Mouse (Mus musculus): ENCODE measurements around the gene Psma6.
"Not testable (repeated sequence)": the region's sequence is repeated elsewhere in the genome, so short reads cannot be mapped to it uniquely, and the experiment has no call there.

DNA sequence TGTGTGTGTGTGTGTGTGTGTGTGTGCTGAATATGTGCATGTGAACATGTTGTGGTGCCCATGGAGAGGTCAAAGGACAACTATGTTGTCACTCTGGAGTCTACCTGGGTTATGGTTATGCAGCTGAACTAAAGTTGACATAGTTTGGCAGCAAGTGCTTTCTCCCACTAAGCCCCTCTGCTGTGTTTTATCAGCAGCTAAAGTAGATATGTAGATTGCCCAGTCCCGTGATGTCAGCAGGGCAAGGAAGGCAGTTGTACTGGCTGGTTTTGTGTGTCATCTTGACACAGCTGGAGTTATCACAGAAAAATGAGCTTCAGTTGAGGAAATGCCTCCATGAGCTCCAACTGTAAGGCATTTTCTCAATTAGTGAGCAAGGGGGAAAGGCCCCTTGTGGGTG is 41.0 kb upstream of the Psma6 start:
- TF ChIP-seq CTCF (IDR thresholded peaks at IDR 0.05; ENCODE audit: borderline replicate concordance, insufficient read depth, low read depth, low read length); POLR2A (IDR thresholded peaks at IDR 0.05; ENCODE audit: borderline replicate concordance, insufficient read depth, low read length): not testable (repeated sequence)
